Mouse (Mus musculus) intestine, embryonic 14.5 days (tissue): ENCODE results near the gene Lmtk3. TPM values are rescaled to one million over a fixed set of nuclear protein-coding genes. Genes with fewer than 3 reads are reported as not detected.

Source experiments
- ATAC-seq: fragments of 200-750 bp; cut with Nextera tagmentation; replicated peaks from 2 replicates; pipeline ENCODE4 v1.8.0; 2017; ENCODE audit warnings: low read depth, moderate number of reproducible peaks, moderate TSS enrichment, moderate library complexity; ENCODE audit not compliant: low FRiP score, low TSS enrichment
- DNase-seq: peaks from one replicate; pipeline ENCODE4 v3.0.0-alpha.2; 2018; ENCODE audit warnings: low spot score
- H3K27ac ChIP-seq: fragments of 300-500 bp; sonication (generic); 2 replicates; pipeline ENCODE4 v1.5.1; 2014; ENCODE audit warnings: low read depth, mild to moderate bottlenecking, control low read depth
- H3K27me3 ChIP-seq: fragments of 300-500 bp; sonication (generic); replicated peaks from 2 replicates; pipeline ENCODE4 v1.6.1; 2014; ENCODE audit warnings: low read length, control low read depth; ENCODE audit not compliant: control insufficient read depth, insufficient read depth
- H3K36me3 ChIP-seq: fragments of 300-500 bp; sonication (generic); 2 replicates; pipeline ENCODE4 v1.6.1; 2014; ENCODE audit warnings: low read length, control low read depth; ENCODE audit not compliant: control insufficient read depth, insufficient read depth
- H3K4me1 ChIP-seq: fragments of 300-500 bp; sonication (generic); replicated peaks from 2 replicates; pipeline ENCODE4 v1.6.1; 2014; ENCODE audit warnings: low read length, control low read depth, mixed read lengths; ENCODE audit not compliant: control insufficient read depth, insufficient read depth
- H3K4me2 ChIP-seq: fragments of 300-500 bp; sonication (generic); 2 replicates; pipeline ENCODE4 v1.6.1; 2014; ENCODE audit warnings: low read length
- H3K4me3 ChIP-seq: fragments of 300-500 bp; sonication (generic); 2 replicates; pipeline ENCODE4 v1.5.1; 2014; ENCODE audit warnings: low read depth, low read length, control low read depth, mixed read lengths
- H3K9ac ChIP-seq: fragments of 300-500 bp; sonication (generic); 2 replicates; pipeline ENCODE4 v1.6.1; 2014; ENCODE audit warnings: mild to moderate bottlenecking, low read length
- H3K9me3 ChIP-seq: fragments of 300-500 bp; sonication (generic); 2 replicates; pipeline ENCODE4 v1.6.1; 2016; ENCODE audit warnings: low read length, control low read depth; ENCODE audit not compliant: control insufficient read depth
- WGBS: fragments of 180-500 bp; shearing (Covaris S2); extraction: QIAGEN DNeasy Blood & Tissue Kit; methylation state at CpG from one replicate; pipeline ENCODE4 v1.1.7; 2014; 5-methylcytosine and 5-hydroxymethylcytosine counted together
- polyA plus RNA-seq: library from polyadenylated mRNA; unstranded; fragments of >200 nt; fragmentation: Nextera tagmentation; extraction: Ambion mirVana; gene quantifications from 2 replicates; pipeline ENCODE4 v1.2.1, GENCODE M21; 2014

The Lmtk3 gene
- 1.5 and 1.9 TPM in 2 replicates for polyA plus RNA-seq

GRCm38 (mm10) chr7:45783511-45784091, at the start of gene Lmtk3:
Lmtk3 (plus strand) TSS chr7:45783738.
- Histone ChIP-seq H3K9ac (peak within 1 kb of the TSS; percentile 51), H3K27me3 (peaks cover 6% of the 10 kb centered on the region; the same call in 1 of the 2 replicates), H3K9me3 (no peaks in the 10 kb centered on the region), H3K4me1 (peaks cover 16% of the 10 kb centered on the region; the same call in 1 of the 2 replicates), H3K4me3 (peak within 1 kb of the TSS; percentile 59), H3K27ac (no peak within 1 kb of the TSS), H3K36me3 (peaks cover 10% of the 10 kb centered on the region), H3K4me2 (peak within 1 kb of the TSS; percentile 76)
- ATAC-seq (peak; percentile 41), DNase-seq (peak; percentile 89)
- under 1% methylated on average over 38 of the region's 38 CpGs for WGBS

- H3K27me3 ChIP-seq, result no peaks in the 10 kb centered on the region
- H3K4me2 ChIP-seq, result no peak overlapping the region
- no peak overlapping the region for H3K27ac ChIP-seq
- H3K4me1 ChIP-seq, result 0 out of 2 replicates have a peak, but pooled peaks cover 4% of the 10 kb centered on the region
- 8% methylated on average over 9 of the region's 9 CpGs for WGBS
- H3K9ac ChIP-seq, result no peak overlapping the region
- H3K36me3 ChIP-seq, result no peaks in the 10 kb centered on the region
- H3K4me3 ChIP-seq, result no peak overlapping the region
- no peaks in the 10 kb centered on the region for H3K9me3 ChIP-seq
- ATAC-seq (peak; percentile 74), DNase-seq (peak; percentile 93)
Measured at GRCm38 (mm10) chr7:45739162-45739763, 44.3 kb upstream of the Lmtk3 start.

GRCm38 (mm10) chr7:45739820-45740219, 43.7 kb upstream of the Lmtk3 start:
- DNase-seq (no peak), ATAC-seq (no peak)
- no peak overlapping the region for H3K9ac ChIP-seq
- H3K27me3 ChIP-seq, result no peaks in the 10 kb centered on the region
- no peak overlapping the region for H3K4me3 ChIP-seq
- 73% methylated on average over 10 of the region's 10 CpGs for WGBS
- H3K9me3 ChIP-seq, result no peaks in the 10 kb centered on the region
- no peaks in the 10 kb centered on the region for H3K36me3 ChIP-seq
- 0 out of 2 replicates have a peak, but pooled peaks cover 4% of the 10 kb centered on the region for H3K4me1 ChIP-seq
- no peak overlapping the region for H3K27ac ChIP-seq
- no peak overlapping the region for H3K4me2 ChIP-seq

- no peak overlapping the region for H3K4me3 ChIP-seq
- ATAC-seq (no peak), DNase-seq (no peak)
- H3K4me2 ChIP-seq, result no peak overlapping the region
- H3K36me3 ChIP-seq, result no peaks in the 10 kb centered on the region
- 0 out of 2 replicates have a peak, but pooled peaks cover 4% of the 10 kb centered on the region for H3K4me1 ChIP-seq
- WGBS, result 84% methylated on average over 12 of the region's 12 CpGs
- no peaks in the 10 kb centered on the region for H3K27me3 ChIP-seq
- H3K9ac ChIP-seq, result no peak overlapping the region
- no peak overlapping the region for H3K27ac ChIP-seq
- no peaks in the 10 kb centered on the region for H3K9me3 ChIP-seq
Measured at GRCm38 (mm10) chr7:45741308-45741707, 42.2 kb upstream of the Lmtk3 start.

- H3K27me3 ChIP-seq, result no peaks in the 10 kb centered on the region
- peak overlapping the region; percentile 20; the same call in 1 of the 2 replicates for H3K4me3 ChIP-seq
- 37% methylated on average over 11 of the region's 11 CpGs for WGBS
- ATAC-seq (no peak; the same call in 1 of the 2 replicates), DNase-seq (no peak)
- H3K9ac ChIP-seq, result no peak overlapping the region
- 0 out of 2 replicates have a peak, but pooled peaks cover 4% of the 10 kb centered on the region for H3K4me1 ChIP-seq
- H3K9me3 ChIP-seq, result no peaks in the 10 kb centered on the region
- peak overlapping the region; percentile 43 for H3K4me2 ChIP-seq
- H3K36me3 ChIP-seq, result no peaks in the 10 kb centered on the region
- H3K27ac ChIP-seq, result no peak overlapping the region
Measured at GRCm38 (mm10) chr7:45741777-45742176, 41.8 kb upstream of the Lmtk3 start.

GRCm38 (mm10) chr7:45742338-45742737, 41.2 kb upstream of the Lmtk3 start:
- H3K4me3 ChIP-seq, result peak overlapping the region; percentile 20; the same call in 1 of the 2 replicates
- 32% methylated on average over 19 of the region's 19 CpGs for WGBS

GRCm38 (mm10) chr7:45744387-45744786, 39.2 kb upstream of the Lmtk3 start:
- Histone ChIP-seq H3K4me1 (peaks cover 7% of the 10 kb centered on the region; the same call in 1 of the 2 replicates), H3K4me3 (no peak overlapping the region), H3K9ac (no peak overlapping the region), H3K27ac (no peak overlapping the region), H3K36me3 (no peaks in the 10 kb centered on the region), H3K9me3 (no peaks in the 10 kb centered on the region), H3K4me2 (no peak overlapping the region), H3K27me3 (no peaks in the 10 kb centered on the region)
- DNase-seq (peak; percentile 89), ATAC-seq (peak; percentile 56)
- WGBS, result 44% methylated on average over 2 of the region's 2 CpGs

More at GRCm38 (mm10) chr7:45742338-45742737, 41.2 kb upstream of the Lmtk3 start:
- H3K4me2 ChIP-seq, result peak overlapping the region; percentile 43
- no peak for DNase-seq
- no peaks in the 10 kb centered on the region for H3K9me3 ChIP-seq
- ATAC-seq, result no peak; the same call in 1 of the 2 replicates
- H3K9ac ChIP-seq, result no peak overlapping the region
- H3K27me3 ChIP-seq, result no peaks in the 10 kb centered on the region
- 0 out of 2 replicates have a peak, but pooled peaks cover 4% of the 10 kb centered on the region for H3K4me1 ChIP-seq
- no peak overlapping the region for H3K27ac ChIP-seq
- no peaks in the 10 kb centered on the region for H3K36me3 ChIP-seq

GRCm38 (mm10) chr7:45746518-45746917, 37.0 kb upstream of the Lmtk3 start:
- H3K9ac ChIP-seq, result no peak overlapping the region
- no peaks in the 10 kb centered on the region for H3K36me3 ChIP-seq
- peaks cover 12% of the 10 kb centered on the region; the same call in 1 of the 2 replicates for H3K4me1 ChIP-seq
- no peaks in the 10 kb centered on the region for H3K9me3 ChIP-seq
- no peak overlapping the region for H3K4me2 ChIP-seq
- ATAC-seq, result no peak
- H3K27ac ChIP-seq, result no peak overlapping the region
- H3K27me3 ChIP-seq, result no peaks in the 10 kb centered on the region
- DNase-seq, result no peak
- WGBS, result 66% methylated on average over 6 of the region's 6 CpGs
- H3K4me3 ChIP-seq, result no peak overlapping the region
